Mouse (Mus musculus): ENCODE results near the gene Ttc27.

DNA sequence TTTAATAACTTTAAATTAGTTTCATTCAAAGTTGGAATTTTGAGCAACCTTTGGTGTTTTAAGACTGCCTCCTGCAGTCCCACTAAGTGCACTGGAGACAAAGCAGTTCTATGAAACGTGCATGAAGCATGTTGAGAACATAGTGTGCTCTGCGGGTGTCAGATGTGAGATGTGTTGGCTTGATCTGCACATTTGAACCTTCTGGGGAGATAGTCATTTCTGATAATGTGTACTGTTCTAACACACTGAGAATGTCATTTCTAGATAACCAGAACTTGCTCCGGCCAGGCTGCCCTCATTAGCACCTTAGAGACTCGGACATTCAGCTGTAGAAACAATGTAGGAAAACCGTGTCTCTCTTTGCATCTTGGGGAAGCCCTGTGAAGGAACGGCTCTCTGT is 126.0 kb downstream of the Ttc27 start:
- TF ChIP-seq TAL1 (IDR thresholded peaks at IDR 0.05; ENCODE audit: low read length) (no peak), GATA1 (IDR thresholded peaks at IDR 0.05; ENCODE audit: low read length) (no peak)
